Mouse (Mus musculus) heart, postnatal 14 days (tissue): ENCODE measurements around the gene Rbp7. TPM values are rescaled to one million over a fixed set of nuclear protein-coding genes. Genes with fewer than 3 reads are reported as not detected.
"Not testable (repeated sequence)": the region's sequence is repeated elsewhere in the genome, so short reads cannot be mapped to it uniquely, and the experiment has no call there.

ENCODE experiments used
- DNase-seq, 2 experiments: peaks; one replicate each; pipeline ENCODE4 v3.0.0; 2021 to 2022
- intact Hi-C: fragments of 180-260 bp; cut with DNase I; formaldehyde crosslinking; loops from one replicate; pipeline ENCODE4 v1.15.1; 2025
- total RNA-seq, 2 experiments: library from RNA; stranded (reverse); gene quantifications; 2 replicates each; pipeline ENCODE4 v1.2.3; 2021

The Rbp7 gene
- total RNA-seq, 2 experiments from 2014 or later: 75.7 to 77.1 TPM

- DNase-seq: no peak
- intact Hi-C loops: no loop called here
Measured at GRCm38 (mm10) chr4:149458526-149458925, 3.7 kb upstream of the Rbp7 start.

- DNase-seq: peak; percentile 76 to 77
- intact Hi-C loops: no loop called here
Measured at GRCm38 (mm10) chr4:149457831-149458430, 3.2 kb upstream of the Rbp7 start.

GRCm38 (mm10) chr4:149457163-149457562, 2.4 kb upstream of the Rbp7 start:
- intact Hi-C loops, DNase-seq: not testable (repeated sequence)

- no peak for DNase-seq
- intact Hi-C loops: loop anchor here (5.0 kb wide), 1 partner anchor 88 kb away; no protein-coding TSS in a partner anchor
Measured at GRCm38 (mm10) chr4:149454263-149454662, 515 bp downstream of the Rbp7 start.

- peak; percentile 44 to 64 for DNase-seq
- intact Hi-C loops: loop anchor here (5.0 kb wide), 1 partner anchor 89 kb away; no protein-coding TSS in a partner anchor
Measured at GRCm38 (mm10) chr4:149453656-149454055, 1.1 kb downstream of the Rbp7 start.

GRCm38 (mm10) chr4:149450636-149451035, 4.1 kb downstream of the Rbp7 start:
- intact Hi-C loops: loop anchor here (5.0 kb wide), 1 partner anchor 92 kb away; no protein-coding TSS in a partner anchor
- DNase-seq: no peak

GRCm38 (mm10) chr4:149446309-149446708, 8.5 kb downstream of the Rbp7 start:
- DNase-seq: no peak
- intact Hi-C loops: loop anchor here (5.0 kb wide), 1 partner anchor 36 kb away; no protein-coding TSS in a partner anchor

GRCm38 (mm10) chr4:149445868-149446267, 8.9 kb downstream of the Rbp7 start:
- intact Hi-C loops: loop anchor here (2.0 to 5.0 kb wide), 2 partner anchors 19 to 36 kb away; partner anchors contain the start of gene Ube4b
- DNase-seq: peak; percentile 41 to 60

GRCm38 (mm10) chr4:149444964-149445701, 9.6 kb downstream of the Rbp7 start:
- peak; percentile 90 to 92 for DNase-seq
- intact Hi-C loops: loop anchor here (2.0 to 5.0 kb wide), 3 partner anchors 18 to 68 kb away; partner anchors contain the start of gene Ube4b

- DNase-seq: no peak
- intact Hi-C loops: loop anchor here (2.0 to 5.0 kb wide), 2 partner anchors 18 to 67 kb away; partner anchors contain the start of gene Ube4b
Measured at GRCm38 (mm10) chr4:149444465-149444864, 10.3 kb downstream of the Rbp7 start.

- intact Hi-C loops: loop anchor here (5.0 kb wide), 1 partner anchor 65 kb away; no protein-coding TSS in a partner anchor
- DNase-seq: peak in 1 of 2 experiments; percentile 39
Measured at GRCm38 (mm10) chr4:149442436-149442835, 12.3 kb downstream of the Rbp7 start.

GRCm38 (mm10) chr4:149440576-149440975, 14.2 kb downstream of the Rbp7 start:
- intact Hi-C loops: loop anchor here (5.0 kb wide), 1 partner anchor 63 kb away; no protein-coding TSS in a partner anchor
- DNase-seq: no peak

- intact Hi-C loops, DNase-seq: not testable (repeated sequence)
Measured at GRCm38 (mm10) chr4:149431887-149432286, 22.9 kb downstream of the Rbp7 start.

GRCm38 (mm10) chr4:149429592-149429991, 25.2 kb downstream of the Rbp7 start:
- intact Hi-C loops: no loop called here
- DNase-seq: no peak

GRCm38 (mm10) chr4:149426325-149427199, 28.2 kb downstream of the Rbp7 start, which contains the start of gene Ube4b:
Gene Ube4b, minus strand, starts transcription at chr4:149426749.
- peak; percentile 97 to 98 for DNase-seq
- intact Hi-C loops: loop anchor here (2.0 kb wide), 1 partner anchor 18 kb away; no protein-coding TSS in a partner anchor

GRCm38 (mm10) chr4:149425801-149426292, 28.9 kb downstream of the Rbp7 start:
- DNase-seq: peak in 1 of 2 experiments; percentile 23
- intact Hi-C loops: loop anchor here (2.0 kb wide), 1 partner anchor 19 kb away; no protein-coding TSS in a partner anchor

- no peak for DNase-seq
- intact Hi-C loops: no loop called here
Measured at GRCm38 (mm10) chr4:149424755-149425154, 30.0 kb downstream of the Rbp7 start.

- DNase-seq: no peak
- intact Hi-C loops: no loop called here
Measured at GRCm38 (mm10) chr4:149417854-149418365, 36.9 kb downstream of the Rbp7 start.

- intact Hi-C loops: no loop called here
- DNase-seq: no peak
Measured at GRCm38 (mm10) chr4:149416986-149417385, 37.8 kb downstream of the Rbp7 start.

- intact Hi-C loops: no loop called here
- DNase-seq: no peak
Measured at GRCm38 (mm10) chr4:149416417-149416816, 38.4 kb downstream of the Rbp7 start.
